Mouse (Mus musculus) spleen, adult 18-20 months (tissue): Measurements from ENCODE around the gene Uggt2.

Experiments used
- DNase-seq, 2 experiments: peaks; one replicate each; pipeline ENCODE4 v3.0.0; 2022; ENCODE audit warnings: mixed read lengths in 2 of 2

Uggt2 gene

GRCm38 (mm10) chr14:118980890-118981289 lies 118.3 kb downstream of the Uggt2 start:
- no peak for DNase-seq

- no peak for DNase-seq
These were observed 118.9 kb downstream of the Uggt2 start for GRCm38 (mm10) chr14:118980358-118980757.

- no peak for DNase-seq
These were observed 119.5 kb downstream of the Uggt2 start for GRCm38 (mm10) chr14:118979571-118980325.

GRCm38 (mm10) chr14:118977136-118977816 lies 122.0 kb downstream of the Uggt2 start:
- DNase-seq, result no peak

GRCm38 (mm10) chr14:118972268-118972667 lies 127.0 kb downstream of the Uggt2 start:
- no peak for DNase-seq

GRCm38 (mm10) chr14:118967646-118968045 lies 131.6 kb downstream of the Uggt2 start:
- DNase-seq, result no peak

- no peak for DNase-seq
These were observed 133.8 kb downstream of the Uggt2 start for GRCm38 (mm10) chr14:118965356-118966000.

GRCm38 (mm10) chr14:118958010-118958409 lies 141.2 kb downstream of the Uggt2 start:
- no peak for DNase-seq

GRCm38 (mm10) chr14:118951912-118952583 lies 147.2 kb downstream of the Uggt2 start:
- no peak for DNase-seq

- DNase-seq, result no peak
These were observed 150.4 kb downstream of the Uggt2 start for GRCm38 (mm10) chr14:118948841-118949240.

- DNase-seq, result no peak
These were observed 154.5 kb downstream of the Uggt2 start for GRCm38 (mm10) chr14:118944702-118945101.

GRCm38 (mm10) chr14:118942076-118942475 lies 157.2 kb downstream of the Uggt2 start:
- DNase-seq, result no peak

- DNase-seq, result no peak
These were observed 158.3 kb downstream of the Uggt2 start for GRCm38 (mm10) chr14:118940796-118941495.

GRCm38 (mm10) chr14:118938551-118938950 lies 160.7 kb downstream of the Uggt2 start:
- DNase-seq, result no peak

GRCm38 (mm10) chr14:118937533-118938492 lies 161.4 kb downstream of the Uggt2 start, which contains the start of gene Dnajc3:
Gene Dnajc3 (plus strand): TSS chr14:118937976.
- DNase-seq, result peak; percentile 98 to 99

GRCm38 (mm10) chr14:118936952-118937351 lies 162.3 kb downstream of the Uggt2 start:
- DNase-seq, result no peak

GRCm38 (mm10) chr14:118936236-118936635 lies 163.0 kb downstream of the Uggt2 start:
- no peak for DNase-seq
